Mouse (Mus musculus) MEL-GATA-1-ER (cell line): ENCODE data around the gene Zfp61.

Experiments used
- DNase-seq: peaks from one replicate; pipeline ENCODE4 v3.0.0-alpha.2; 2012; ENCODE audit warnings: low read depth; ENCODE audit errors: extremely low read depth

Zfp61 gene

DNA sequence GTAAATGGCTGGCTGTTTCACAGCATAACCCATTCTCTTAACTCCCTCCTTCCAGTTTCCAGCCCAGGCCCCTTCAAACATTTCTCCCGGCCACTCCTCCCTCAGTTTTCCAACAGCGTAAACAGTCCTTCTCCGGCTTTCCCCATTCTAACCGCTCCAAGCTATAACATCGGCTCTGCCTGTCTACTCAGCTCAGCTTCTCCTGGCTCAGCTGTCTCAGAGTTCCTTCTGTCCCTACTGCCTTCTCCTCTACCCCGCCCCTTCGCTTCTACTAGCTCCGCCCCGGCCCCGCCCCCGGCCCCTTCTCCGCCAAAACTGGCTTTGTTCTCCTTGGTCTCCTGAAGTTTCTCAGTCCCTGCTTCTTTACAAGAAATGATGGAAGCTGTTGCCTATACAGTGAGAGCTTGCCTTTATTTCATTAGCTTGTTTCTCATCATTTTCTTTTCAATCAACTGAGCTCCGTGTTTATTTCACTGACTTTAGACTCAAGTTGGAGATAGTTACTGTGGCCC is at the start of gene Zfp61:
TSS of gene Zfp61 (minus strand) at position 462 of the 512 bp plus-strand sequence.
- no peak for DNase-seq

DNA sequence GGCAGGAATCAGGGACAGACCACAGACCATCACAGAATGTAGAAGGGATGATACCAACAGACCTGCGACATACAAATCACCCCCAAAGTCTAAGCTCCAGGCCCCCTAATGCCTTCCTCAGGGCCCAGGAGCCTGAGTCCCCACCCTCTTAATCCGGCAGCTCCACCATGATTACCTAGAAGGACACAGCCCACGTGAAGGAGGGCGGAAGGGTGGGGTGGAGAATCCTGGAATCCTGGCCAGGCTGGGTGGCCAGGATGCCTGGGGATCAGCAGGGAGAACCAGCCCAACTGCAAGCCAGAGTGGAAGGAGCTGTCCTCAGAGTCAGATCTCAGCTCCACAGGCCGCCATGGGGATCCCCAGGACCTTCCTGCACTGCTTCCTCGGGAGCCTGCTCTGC is 47.9 kb upstream of the Zfp61 start, which contains the start of gene Lypd5:
TSS of gene Lypd5 (plus strand) at position 301 of the 400 bp plus-strand sequence.
- no peak for DNase-seq

DNA sequence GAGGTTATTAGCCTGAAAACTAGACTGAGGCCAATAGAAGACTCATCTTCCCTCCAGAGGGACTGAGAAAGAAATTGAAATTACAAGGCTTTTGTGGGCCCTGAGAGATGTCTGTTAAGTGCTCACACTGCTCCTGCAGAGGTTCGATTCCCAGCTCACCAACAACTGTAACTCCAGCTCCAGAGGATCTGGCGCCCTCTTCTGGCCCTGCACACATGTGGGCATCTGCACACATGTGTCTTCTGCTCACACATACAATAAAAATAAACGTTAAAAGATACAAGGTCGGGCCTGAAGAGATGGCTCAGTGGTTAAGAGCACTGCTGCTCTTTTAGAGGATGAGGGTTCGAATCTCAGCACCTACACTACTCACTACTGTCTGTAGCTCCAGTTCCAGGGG is 45.4 kb upstream of the Zfp61 start:
- DNase-seq: no peak

DNA sequence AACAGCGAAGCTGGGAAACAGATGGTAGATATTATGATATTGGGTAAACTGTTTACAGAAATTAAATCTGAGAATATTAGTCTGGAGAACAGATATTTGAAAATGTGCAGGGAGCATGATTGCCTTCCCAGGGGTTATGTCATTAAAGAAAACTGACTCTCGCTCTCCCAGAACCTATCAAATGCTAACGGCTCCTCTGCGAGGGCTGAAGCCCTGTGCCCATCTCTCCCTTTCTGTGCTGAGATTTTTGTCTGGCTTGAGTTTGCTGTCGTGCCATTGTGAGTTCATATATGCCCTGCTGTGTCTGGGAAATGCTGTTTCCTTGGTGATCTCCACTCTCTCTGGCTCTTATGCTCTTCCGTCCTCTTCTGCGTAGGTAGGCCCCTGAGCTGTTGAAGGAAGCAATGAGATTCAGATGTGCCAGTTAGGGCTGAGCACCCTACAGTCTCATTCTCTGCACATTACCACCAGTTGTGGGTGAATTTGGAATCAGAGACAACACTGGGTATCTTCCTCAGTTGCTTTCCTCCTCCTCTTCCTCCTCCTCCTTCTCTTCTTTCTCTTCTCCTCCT is 42.8 kb upstream of the Zfp61 start:
- DNase-seq: no peak

DNA sequence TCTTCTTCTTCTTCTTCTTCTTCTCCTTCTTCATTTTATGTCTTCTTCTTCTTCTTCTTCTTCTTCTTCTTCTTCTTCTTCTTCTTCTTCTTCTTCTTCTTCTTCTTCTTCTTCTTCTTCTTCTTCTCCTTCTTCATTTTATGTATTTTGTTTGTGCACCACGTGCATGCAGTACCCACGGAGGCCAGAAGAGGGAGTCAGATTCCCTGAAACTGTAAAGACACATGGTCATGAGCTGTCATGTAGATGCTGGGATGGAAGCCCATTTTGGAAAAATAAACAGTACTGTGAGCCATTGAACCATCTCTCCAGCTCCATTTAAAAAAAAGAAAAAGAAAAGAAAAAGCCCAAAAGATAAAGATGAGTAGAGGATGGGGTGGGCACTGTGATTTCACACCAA is 37.2 kb upstream of the Zfp61 start:
- DNase-seq: no peak

DNA sequence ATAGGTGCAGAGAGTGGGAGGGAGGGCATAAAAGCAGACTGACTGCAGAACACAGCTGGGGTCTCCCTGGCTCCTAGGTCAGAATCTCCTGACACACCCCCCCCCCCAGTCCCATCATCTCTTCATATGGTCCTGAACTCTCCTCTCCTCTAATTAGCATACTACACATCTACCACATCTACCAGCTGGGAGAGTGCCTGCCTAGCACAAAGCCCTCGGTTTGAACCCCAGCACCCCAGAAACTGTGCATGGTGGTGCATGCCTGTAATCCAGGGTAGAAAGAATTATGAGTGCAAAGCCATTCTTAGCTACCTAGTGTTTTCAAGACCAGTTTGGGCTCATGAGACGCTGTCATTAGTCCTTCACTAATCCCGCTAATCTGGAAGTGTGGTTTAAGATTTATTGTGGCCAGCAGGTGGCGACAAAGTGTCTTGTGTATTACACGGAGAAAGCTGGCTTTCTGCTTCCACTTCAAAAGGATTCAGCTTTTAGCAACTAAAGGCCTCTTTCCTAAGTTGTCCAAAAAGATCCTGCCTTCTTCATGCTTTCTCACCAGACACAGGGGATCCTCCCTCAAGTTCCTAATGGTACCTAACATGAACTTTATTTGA is 34.8 kb upstream of the Zfp61 start:
- DNase-seq: peak; percentile 64

DNA sequence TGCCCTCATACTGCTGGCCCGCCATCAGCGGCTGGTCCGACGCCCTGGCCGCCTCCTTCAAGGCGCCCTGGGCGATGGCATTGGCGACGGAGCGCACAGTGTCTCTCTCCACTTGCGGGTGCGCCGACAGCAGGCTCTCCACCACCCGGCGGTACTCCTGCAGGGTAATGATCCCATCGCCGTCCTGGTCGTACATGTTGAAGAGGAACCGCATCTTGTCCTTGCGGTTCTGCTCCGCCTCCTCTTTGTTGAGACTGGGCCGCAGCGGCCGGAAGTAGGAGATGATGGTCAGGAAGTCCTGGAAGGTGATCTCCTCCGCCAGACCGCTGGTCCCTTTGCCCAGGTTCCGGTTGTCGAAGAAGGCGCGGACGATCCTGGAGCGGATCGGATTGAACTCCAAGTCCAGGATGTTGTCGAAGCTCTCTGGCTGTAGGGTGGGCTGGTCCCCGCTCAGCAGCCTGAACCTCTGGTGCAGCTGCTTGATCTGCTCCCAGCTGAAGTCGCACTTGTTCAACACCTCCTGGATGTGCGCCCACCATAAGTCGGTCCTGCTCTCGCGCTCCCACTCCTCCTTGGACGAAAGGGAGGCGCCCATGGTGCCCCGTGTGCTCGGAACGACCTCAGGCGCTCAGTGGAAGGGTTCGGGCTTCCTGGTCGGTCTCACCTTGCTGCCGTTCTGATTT is 32.4 kb upstream of the Zfp61 start, which contains the start of gene Tescl:
TSS of gene Tescl (minus strand) at position 633 of the 683 bp plus-strand sequence.
- DNase-seq: no peak

DNA sequence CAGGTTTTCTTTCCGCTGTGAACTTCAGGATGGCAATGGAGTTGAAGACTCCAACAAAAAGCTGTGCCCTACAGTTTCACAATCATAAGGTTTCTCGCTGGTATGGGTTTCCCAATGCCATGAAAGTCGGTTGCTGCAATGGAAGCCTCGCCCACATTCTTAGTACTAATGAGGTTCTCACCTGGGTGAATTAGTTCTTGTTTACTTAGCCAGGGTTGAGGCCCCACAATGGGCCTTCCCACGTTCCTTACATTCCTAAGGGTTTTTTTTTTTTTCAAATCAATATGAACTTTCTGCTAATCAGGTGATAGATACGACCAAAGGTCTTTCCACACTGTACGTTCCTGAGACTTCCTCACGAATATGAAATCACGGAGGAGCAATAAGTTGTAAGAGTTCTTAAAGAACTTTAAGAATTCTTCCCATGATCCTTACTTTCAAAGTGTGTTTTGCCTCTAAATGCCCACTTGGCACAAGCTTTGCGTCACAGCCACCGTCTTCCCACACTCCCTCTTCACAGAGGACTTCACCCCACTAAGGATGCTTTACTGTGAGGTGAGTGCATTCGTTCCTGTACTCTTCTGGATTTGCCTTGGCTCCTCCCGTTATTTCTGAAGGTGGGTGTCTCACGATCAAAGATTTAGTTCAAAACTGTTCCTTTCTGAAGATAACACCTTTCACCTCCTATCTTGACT is 26.4 kb upstream of the Zfp61 start:
- no peak for DNase-seq

DNA sequence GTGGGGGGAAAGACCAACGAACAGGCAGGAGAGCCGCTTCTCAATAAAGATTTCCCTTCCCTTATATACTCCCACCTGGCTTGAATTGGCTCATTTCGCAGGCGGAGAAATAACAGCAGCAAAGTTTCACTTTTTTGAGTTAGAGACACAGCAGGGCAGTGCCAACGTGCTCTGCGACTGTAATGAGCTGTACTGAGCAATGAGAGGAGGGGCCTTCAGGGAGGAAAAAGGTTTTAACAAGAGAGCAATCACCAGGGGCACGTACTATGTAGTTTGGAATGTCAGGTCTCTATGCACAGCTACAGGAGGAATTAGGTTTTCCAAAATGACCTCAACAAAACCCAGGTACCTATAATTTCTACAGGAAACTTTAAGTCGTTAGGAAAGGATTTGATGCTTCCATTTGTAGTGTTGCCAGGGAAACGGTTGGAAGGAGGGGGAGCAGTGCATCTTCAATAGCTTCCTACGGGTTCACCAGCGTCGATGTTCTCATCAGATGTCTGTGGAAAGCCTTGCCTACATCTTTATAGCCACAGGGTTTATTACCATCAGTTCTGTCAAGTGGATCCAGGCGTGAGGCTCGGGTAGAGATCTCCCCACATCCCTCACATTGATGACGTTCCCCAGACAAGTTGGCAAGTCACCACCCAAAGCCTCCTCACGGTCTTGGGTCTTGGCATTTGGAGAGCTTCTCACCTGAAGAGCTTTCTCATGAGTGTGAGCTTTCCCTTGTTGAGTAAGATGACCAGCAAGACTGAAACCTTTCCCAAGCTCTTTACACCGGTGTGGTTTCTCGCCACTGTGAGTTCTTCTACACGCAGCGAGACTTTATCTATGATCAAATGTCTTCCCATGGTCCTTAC is 25.5 kb upstream of the Zfp61 start:
- DNase-seq: no peak

DNA sequence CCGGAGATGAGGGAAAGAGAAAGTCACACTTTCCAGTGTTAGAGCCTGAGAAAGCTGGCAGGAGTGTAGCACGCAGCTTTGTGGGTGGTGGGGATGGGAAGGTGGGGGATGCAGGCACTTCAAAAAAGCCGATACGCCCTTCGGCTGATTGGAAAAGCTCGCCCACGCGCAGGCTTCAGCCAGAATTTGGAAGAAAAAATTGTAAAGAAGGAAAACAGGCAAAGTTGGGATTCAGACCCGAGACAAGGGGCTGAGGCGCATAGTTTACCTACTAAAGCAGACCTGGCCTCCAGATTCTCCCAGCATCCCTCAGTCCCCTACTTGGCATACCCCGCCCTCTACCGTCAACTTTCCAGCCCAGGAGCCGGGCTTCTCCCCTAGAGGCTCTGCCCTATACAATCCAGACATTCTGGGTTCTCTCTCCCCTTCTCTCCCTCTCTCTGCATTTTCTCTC is 24.7 kb upstream of the Zfp61 start:
- DNase-seq: no peak

DNA sequence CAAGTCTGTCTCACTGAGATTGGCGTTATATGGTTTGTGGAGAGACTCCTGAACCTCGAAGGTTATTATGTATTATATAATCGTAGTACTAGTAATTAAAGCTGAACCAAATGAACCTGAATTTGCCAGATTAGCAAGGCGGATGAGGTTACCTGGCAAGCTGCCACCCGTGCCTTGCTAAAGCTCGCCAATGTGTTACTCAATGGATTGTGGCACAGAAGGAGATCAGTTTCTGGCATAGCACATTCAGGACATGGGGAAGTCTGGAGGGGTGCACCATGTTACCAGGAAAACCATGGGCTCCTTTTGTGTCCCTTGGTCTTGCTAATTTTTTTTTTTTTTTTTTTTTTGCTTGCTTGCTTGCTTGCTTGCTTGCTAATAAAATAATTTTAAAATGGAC is 24.2 kb upstream of the Zfp61 start:
- DNase-seq: no peak

DNA sequence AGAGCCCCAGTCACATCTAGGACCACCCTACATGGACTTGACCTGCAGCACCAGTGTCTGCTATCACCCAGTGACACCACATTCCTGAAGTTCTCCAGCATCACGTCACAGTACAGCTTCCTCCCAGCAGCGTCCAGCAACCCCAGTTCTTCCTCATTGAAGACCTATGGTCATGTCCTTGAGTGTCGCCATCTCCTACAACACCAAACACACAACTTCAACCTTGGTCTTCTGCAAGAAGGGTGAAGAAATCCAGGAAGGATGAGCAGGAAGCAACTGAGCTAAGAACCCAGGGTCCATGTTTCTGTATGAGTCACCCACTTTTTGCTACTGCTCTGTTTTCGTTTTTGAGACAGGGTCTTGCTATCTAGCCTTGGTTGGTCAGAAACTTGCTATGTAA is 21.6 kb upstream of the Zfp61 start:
- DNase-seq: no peak

DNA sequence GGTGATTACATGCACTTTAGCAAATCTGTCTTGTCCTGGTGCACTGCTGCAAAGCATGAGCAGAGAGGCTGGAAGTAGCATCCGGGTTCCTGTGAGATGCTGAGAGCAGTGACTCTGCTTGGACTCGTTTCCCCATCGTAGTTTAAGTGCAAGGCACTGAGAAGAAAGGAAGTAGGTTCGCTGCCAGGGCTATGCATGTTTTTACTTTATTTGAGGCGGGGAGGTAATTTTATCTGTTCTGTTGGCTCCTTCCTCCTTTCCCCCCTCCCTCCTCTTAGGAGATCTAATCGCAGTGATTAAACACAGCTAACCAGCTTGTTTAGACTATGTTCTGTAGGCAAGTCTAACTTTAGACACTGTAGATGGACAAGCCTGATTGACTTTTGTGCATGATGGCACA is 17.9 kb upstream of the Zfp61 start:
- DNase-seq: no peak

DNA sequence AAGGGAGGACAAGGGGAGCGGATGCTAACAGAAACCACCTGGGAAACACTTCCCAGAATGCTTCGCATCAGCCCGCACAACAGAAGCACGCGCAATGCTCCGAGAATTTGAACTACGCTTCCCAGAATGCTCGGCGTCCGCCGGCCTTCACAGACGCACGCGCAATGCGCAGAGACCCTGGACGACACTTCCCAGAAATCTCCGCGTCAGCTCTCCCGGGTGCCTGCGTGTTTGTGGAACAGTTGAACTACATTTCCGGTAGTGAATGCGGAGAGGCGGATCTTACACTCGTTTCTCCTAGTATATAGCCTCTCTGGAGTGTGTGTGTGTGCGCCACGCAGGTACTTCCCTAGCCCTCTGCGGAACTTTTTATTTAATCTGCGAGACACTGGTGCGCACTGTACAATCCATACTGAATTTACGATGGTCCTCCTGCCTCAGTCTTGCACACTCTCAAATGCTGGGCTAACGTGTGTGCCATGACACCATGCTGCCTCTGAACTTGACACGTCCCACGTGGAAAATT is 15.6 kb upstream of the Zfp61 start, which contains the start of gene Zfp94:
TSS of gene Zfp94 (minus strand) at position 100 of the 526 bp plus-strand sequence.
- DNase-seq: peak; percentile 94

DNA sequence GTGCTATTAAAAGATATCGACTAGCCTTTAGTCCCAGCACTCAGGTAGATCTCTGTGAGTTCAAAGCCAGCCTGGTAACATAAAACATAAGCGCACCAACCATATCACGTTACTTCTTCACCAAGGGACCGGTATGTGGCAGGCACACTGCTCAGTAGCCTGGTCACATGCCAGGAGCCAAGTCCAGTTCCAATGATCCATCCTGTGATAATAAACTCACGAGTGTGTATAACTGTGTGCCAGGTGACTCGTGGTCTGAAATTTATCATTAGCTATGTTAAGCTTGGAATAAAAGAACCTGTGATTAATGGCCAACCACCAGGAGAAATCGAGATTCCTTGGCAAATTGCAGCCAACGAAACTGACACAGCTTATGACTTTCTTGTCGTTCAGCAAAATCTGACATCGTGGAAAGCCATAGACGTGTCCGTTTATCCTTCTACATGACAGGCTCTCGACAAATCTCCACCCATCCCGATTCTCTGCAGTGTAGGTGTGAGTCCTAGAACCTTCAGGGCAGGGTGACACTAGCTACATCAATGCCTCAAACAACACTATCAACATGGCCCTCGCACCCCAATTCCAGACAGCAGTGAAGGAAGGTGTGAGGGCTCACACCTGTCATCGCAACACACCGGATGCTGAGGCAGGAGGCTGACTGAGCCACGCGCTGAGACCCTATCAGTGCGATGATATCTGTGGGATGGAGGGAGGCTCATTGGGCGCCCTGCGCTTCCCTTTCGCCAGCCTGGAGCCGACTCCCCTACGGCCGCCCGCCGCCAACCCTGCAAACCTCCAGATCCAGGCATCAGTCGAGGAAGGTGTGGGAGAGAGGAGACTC is 14.9 kb upstream of the Zfp61 start:
- DNase-seq: no peak

DNA sequence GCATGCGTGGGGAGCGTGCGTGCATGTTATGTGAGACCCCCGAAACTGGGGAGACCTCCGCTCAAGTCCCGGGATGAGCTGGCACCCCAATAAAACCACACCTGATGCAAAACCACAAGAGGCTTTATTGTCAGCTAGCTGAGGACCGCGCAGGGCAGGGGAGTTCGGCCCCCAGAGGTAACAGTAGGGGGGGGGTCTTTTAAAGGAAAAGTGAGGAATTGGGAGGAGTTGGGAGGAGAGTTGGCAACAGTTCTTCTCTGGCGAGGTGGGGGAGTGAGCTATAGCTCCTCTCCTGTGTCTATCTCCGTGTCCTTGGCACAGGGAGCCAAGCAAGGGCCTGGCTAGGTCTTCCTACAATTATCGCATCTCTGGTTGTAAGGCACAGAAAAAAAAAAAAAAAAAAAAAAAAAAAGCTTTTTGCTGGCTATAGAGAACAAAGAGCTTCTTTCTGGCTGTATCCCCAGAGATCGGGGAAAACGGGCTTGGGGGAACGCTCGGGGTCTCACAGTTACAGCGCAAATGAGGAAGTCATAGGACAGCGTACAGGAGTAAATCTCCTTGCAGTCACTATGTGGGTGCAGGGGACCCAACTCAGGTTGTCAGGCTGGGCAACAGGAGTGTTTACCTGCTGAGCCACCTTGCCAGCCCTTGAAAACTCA is 1.1 kb downstream of the Zfp61 start:
- DNase-seq: no peak

DNA sequence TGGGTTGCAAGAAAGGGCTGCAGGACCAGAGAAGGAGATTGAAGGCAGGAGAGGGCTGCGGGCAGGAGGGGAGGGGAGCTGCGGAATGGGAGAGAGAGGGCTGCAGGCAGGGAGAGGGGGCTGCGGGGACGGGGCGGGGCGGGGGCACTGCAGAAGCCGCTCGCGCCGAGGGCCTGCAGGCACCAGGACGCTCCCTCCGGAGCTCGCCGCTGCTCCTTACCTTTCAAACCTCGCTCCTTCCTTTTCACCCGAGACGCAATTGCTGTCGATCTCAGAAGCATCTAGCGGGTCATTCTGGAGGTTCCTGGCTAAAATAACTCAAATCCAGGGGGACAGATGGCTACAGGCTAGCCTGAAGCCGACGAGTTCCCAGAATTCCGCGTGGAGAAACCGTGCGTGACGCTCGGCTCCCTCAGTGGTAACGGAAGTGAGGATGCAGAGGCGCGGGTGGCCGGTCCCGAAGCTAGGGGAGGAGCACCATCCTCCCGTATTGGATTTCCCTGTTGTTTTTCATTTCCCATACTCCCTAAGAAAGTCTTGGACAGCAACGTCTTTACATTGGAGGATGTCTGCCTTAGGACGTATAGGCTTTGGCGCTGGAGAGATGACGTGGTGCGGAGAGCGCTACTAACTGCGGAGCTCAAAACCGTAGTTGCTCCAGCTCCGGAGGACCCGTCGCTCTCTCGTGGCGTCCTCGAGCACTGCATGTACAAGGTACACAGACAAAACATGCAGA is 1.9 kb downstream of the Zfp61 start:
- DNase-seq: peak; percentile 78

DNA sequence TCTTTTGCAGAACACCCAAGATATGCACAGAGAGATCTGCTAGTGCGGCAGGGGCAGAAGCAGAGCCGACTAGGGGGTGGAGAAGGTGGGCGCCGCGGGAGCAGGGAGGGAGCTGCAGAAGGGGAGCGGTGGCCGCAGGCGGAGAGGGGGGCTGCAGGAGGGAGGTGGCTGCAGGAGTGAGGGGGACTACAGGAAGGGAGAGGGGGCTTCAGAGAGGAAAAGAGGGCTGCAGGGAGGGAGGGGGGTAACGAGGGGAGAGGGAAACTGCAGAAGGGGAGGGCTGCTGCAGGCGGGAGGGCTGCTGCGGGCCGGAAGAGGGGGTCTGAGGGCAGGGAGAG is 2.4 kb downstream of the Zfp61 start:
- no peak for DNase-seq
